Mouse (Mus musculus) hindbrain, embryonic 12.5 days (tissue): ENCODE data around the gene Trmo. TPM values are rescaled to one million over a fixed set of nuclear protein-coding genes. Genes with fewer than 3 reads are reported as not detected.

Experiments
- ATAC-seq: fragments of 200-750 bp; cut with Nextera tagmentation; 2 replicates; pipeline ENCODE4 v1.8.0; 2017; ENCODE audit warnings: moderate TSS enrichment; ENCODE audit not compliant: low FRiP score
- H3K27ac ChIP-seq: fragments of 300-500 bp; sonication (generic); 2 replicates; pipeline ENCODE4 v1.5.1; 2016; ENCODE audit warnings: mild to moderate bottlenecking
- H3K27me3 ChIP-seq: fragments of 300-500 bp; sonication (generic); 2 replicates; pipeline ENCODE4 v1.6.1; 2016; ENCODE audit warnings: mild to moderate bottlenecking
- H3K36me3 ChIP-seq: fragments of 300-500 bp; sonication (generic); 2 replicates; pipeline ENCODE4 v1.6.1; 2016; ENCODE audit warnings: mild to moderate bottlenecking
- H3K4me1 ChIP-seq: fragments of 300-500 bp; sonication (generic); 2 replicates; pipeline ENCODE4 v1.6.1; 2016
- H3K4me2 ChIP-seq: fragments of 300-500 bp; sonication (generic); replicated peaks from 2 replicates; pipeline ENCODE4 v1.6.1; 2016; ENCODE audit warnings: mild to moderate bottlenecking
- H3K4me3 ChIP-seq: fragments of 300-500 bp; sonication (generic); 2 replicates; pipeline ENCODE4 v1.5.1; 2016; ENCODE audit warnings: mild to moderate bottlenecking
- H3K9ac ChIP-seq: fragments of 300-500 bp; sonication (generic); 2 replicates; pipeline ENCODE4 v1.6.1; 2016; ENCODE audit warnings: mild to moderate bottlenecking, moderate library complexity
- H3K9me3 ChIP-seq: fragments of 300-500 bp; sonication (generic); replicated peaks from 2 replicates; pipeline ENCODE4 v1.6.1; 2016; ENCODE audit warnings: mild to moderate bottlenecking
- WGBS: fragments of 180-500 bp; shearing (Covaris S2); methylation state at CpG from one replicate; pipeline ENCODE4 v1.1.7; 2016; 5-methylcytosine and 5-hydroxymethylcytosine counted together
- polyA plus RNA-seq: library from polyadenylated mRNA; unstranded; fragments of >200 nt; fragmentation: Nextera tagmentation; extraction: Ambion mirVana; gene quantifications from 2 replicates; pipeline ENCODE4 v1.2.1, GENCODE M21; 2016

Trmo gene
- polyA plus RNA-seq, 1 experiment from 2014 or later: 8.1 TPM

DNA sequence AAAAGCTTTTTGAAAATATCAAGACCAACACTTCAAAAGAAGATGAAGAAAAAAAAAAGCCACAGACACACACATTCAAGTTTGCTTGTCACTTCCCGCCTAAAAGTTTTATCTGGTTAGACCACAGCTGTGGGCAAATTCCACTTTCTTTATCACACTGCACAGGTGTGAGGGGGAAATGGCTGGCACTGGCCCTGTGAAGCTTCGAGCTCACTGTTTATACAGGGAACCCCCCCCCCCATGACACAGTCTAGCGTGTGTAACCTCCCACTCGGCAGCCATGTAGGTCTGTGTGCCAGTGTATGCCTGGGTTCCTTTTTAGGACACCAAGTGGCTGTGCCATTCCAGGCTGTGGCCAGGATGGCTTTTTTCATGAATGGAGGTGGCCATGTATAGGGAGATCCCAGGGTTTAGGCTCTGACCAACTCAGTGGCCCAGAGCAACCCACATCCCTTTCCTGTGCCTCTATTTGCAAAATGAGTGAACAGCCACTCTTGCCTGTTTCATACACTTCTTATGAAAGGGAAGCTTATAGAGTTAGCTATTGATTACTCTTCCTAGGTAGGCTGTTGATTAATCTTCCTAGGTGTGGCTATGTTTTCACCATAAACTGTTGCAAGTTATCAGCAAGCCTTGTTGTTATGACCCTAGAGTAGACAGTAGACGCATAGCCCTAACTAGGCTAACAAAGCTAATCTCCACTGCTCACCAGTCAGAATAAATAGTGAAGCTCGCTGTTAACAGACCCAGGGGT, 15.0 kb upstream of the Trmo start:
- WGBS: 78% methylated on average over 6 of the region's 6 CpGs
- no peak for ATAC-seq
- H3K27me3 ChIP-seq: no peaks in the 10 kb centered on the region
- no peak overlapping the region for H3K9ac ChIP-seq
- H3K36me3 ChIP-seq: no peaks in the 10 kb centered on the region
- H3K4me3 ChIP-seq: no peak overlapping the region
- 0 out of 2 replicates have a peak, but pooled peaks cover 5% of the 10 kb centered on the region for H3K9me3 ChIP-seq
- H3K4me2 ChIP-seq: no peak overlapping the region
- no peaks in the 10 kb centered on the region for H3K4me1 ChIP-seq
- no peak overlapping the region for H3K27ac ChIP-seq

DNA sequence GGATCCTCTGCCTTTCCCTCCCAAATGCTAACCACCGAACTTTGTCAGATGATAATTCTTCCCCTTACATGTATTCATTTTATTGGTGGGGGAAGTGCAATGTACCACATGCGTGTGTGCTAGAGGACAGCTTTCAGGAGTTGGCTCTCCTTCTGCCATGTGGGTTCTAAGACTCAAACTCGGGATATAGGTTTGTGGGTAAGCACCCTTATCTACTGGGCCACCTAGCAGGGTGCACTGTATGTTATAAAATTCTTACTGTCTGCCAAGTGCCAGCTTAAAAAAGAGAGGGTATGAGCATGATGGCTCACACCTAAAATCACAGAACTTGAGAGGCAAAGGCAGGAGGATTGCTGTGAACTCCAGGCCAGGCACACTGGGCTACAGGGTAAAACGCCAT, 9.6 kb upstream of the Trmo start:
- ATAC-seq: no peak

GRCm38 (mm10) chr4:46395736-46396135, 6.5 kb upstream of the Trmo start:
- Histone ChIP-seq H3K27me3 (no peaks in the 10 kb centered on the region), H3K9me3 (0 out of 2 replicates have a peak, but pooled peaks cover 5% of the 10 kb centered on the region), H3K4me2 (no peak overlapping the region), H3K4me3 (no peak overlapping the region), H3K27ac (no peak overlapping the region), H3K36me3 (no peaks in the 10 kb centered on the region), H3K4me1 (no peaks in the 10 kb centered on the region), H3K9ac (no peak overlapping the region)
- WGBS: 37% methylated on average over 5 of the region's 5 CpGs
- no peak for ATAC-seq

More for the DNA sequence above, 9.6 kb upstream of the Trmo start:
- Histone ChIP-seq H3K27me3 (no peaks in the 10 kb centered on the region), H3K4me2 (no peak overlapping the region), H3K36me3 (no peaks in the 10 kb centered on the region), H3K27ac (no peak overlapping the region), H3K9ac (no peak overlapping the region), H3K4me1 (no peaks in the 10 kb centered on the region), H3K9me3 (0 out of 2 replicates have a peak, but pooled peaks cover 5% of the 10 kb centered on the region), H3K4me3 (no peak overlapping the region)
- 83% methylated on average over 4 of the region's 4 CpGs for WGBS

DNA sequence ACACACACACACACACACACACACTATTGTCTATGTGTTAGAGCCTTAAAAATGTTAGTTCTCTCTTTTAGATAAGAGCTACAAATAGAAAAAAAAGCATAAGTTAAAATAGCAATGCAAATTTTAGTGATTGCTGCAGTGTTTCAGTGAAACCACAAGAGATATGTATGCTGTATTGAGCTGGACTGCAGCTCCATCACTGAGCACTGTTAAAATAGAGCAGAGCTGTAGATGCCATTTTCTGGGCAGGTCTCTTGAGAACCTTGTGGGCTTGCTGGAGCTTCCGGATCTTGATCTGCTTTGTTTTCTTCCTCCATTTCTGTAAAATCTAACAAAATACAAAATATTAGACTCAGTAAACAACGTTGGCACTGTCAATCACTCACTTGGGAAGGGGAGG, 5.2 kb upstream of the Trmo start:
- H3K4me2 ChIP-seq: no peak overlapping the region
- no peaks in the 10 kb centered on the region for H3K9me3 ChIP-seq
- peaks cover 4% of the 10 kb centered on the region; the same call in 1 of the 2 replicates for H3K4me1 ChIP-seq
- no peak overlapping the region for H3K9ac ChIP-seq
- H3K27me3 ChIP-seq: no peaks in the 10 kb centered on the region
- 81% methylated on average over 2 of the region's 2 CpGs for WGBS
- no peaks in the 10 kb centered on the region for H3K36me3 ChIP-seq
- ATAC-seq: no peak
- H3K27ac ChIP-seq: no peak overlapping the region
- no peak overlapping the region for H3K4me3 ChIP-seq

DNA sequence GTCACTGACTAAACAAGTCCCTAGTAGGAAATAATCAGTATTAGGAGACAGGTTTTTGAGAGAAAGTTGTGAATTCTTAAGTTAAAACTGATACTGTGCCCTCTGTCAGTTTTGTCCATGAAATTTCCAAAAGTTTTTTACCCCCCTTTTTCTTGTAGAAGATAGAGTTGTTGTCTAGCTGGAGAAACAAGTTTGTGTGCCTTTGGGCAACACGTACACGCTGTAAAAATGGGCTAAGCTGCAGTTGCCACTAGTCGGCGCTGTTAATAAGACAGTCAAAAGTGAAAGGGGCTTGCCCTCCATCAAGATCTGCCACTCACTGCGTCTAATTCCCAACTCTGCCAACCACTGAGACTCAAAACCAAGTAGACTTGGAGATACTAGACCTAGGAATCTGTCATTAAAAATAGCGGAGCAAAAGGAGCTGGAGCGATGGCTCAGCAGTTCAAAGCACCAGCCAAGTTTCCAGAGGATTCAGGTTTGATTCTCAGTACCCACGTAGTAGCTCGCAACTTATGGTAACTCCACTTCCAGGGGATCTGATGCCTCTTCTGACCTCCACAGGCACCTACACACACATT, 1.2 kb upstream of the Trmo start:
- peak overlapping the region; percentile 57 for H3K4me2 ChIP-seq
- 22% methylated on average over 9 of the region's 9 CpGs for WGBS
- ATAC-seq: no peak
- peaks cover 6% of the 10 kb centered on the region; the same call in 1 of the 2 replicates for H3K36me3 ChIP-seq
- H3K27me3 ChIP-seq: no peaks in the 10 kb centered on the region
- no peak overlapping the region for H3K27ac ChIP-seq
- H3K4me3 ChIP-seq: no peak overlapping the region
- no peaks in the 10 kb centered on the region for H3K9me3 ChIP-seq
- H3K9ac ChIP-seq: no peak overlapping the region
- H3K4me1 ChIP-seq: peaks cover 6% of the 10 kb centered on the region; the same call in 1 of the 2 replicates

- Histone ChIP-seq H3K36me3 (peaks cover 13% of the 10 kb centered on the region; the same call in 1 of the 2 replicates), H3K4me1 (peaks cover 6% of the 10 kb centered on the region; the same call in 1 of the 2 replicates), H3K9ac (peak overlapping the region; percentile 76), H3K27me3 (no peaks in the 10 kb centered on the region), H3K9me3 (no peaks in the 10 kb centered on the region), H3K27ac (peak overlapping the region; percentile 89), H3K4me2 (peak overlapping the region; percentile 57), H3K4me3 (peak overlapping the region; percentile 64)
- no peak for ATAC-seq
- WGBS: 3% methylated on average over 24 of the region's 24 CpGs
These were observed 540 bp upstream of the Trmo start for GRCm38 (mm10) chr4:46389612-46390341.

DNA sequence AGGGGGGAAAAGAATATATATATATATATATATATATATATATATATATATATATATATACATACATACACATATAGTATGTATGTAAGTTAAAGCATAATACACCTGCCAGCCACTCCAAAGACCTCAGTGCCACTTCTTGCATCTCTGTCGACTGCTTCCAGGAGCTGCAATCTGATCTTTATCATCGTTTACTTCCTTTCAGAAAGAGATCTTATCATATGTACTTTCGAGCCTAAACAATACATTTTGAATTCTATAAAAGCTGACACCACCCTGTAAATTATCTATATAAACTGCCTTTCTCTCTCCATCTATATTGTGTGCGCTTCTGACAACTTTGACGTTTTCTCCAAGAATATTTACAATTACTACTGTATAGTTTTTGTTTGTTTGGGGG, 681 bp downstream of the Trmo start:
- peaks cover 6% of the 10 kb centered on the region; the same call in 1 of the 2 replicates for H3K4me1 ChIP-seq
- H3K36me3 ChIP-seq: peaks cover 17% of the 10 kb centered on the region
- H3K27ac ChIP-seq: no peak overlapping the region
- H3K27me3 ChIP-seq: no peaks in the 10 kb centered on the region
- H3K4me3 ChIP-seq: peak overlapping the region; percentile 64
- no peak for ATAC-seq
- WGBS: 45% methylated on average over 5 of the region's 5 CpGs
- no peaks in the 10 kb centered on the region for H3K9me3 ChIP-seq
- peak overlapping the region; percentile 57 for H3K4me2 ChIP-seq
- peak overlapping the region; percentile 76; the same call in 1 of the 2 replicates for H3K9ac ChIP-seq

GRCm38 (mm10) chr4:46374869-46375368, 14.3 kb downstream of the Trmo start:
- Histone ChIP-seq H3K4me2 (peak overlapping the region; percentile 51), H3K4me1 (peaks cover 6% of the 10 kb centered on the region; the same call in 1 of the 2 replicates), H3K9ac (no peak overlapping the region), H3K4me3 (peak overlapping the region; percentile 21), H3K36me3 (peaks cover 36% of the 10 kb centered on the region), H3K9me3 (no peaks in the 10 kb centered on the region), H3K27me3 (peaks cover 15% of the 10 kb centered on the region), H3K27ac (no peak overlapping the region)
- 21% methylated on average over 22 of the region's 22 CpGs for WGBS
- no peak for ATAC-seq

DNA sequence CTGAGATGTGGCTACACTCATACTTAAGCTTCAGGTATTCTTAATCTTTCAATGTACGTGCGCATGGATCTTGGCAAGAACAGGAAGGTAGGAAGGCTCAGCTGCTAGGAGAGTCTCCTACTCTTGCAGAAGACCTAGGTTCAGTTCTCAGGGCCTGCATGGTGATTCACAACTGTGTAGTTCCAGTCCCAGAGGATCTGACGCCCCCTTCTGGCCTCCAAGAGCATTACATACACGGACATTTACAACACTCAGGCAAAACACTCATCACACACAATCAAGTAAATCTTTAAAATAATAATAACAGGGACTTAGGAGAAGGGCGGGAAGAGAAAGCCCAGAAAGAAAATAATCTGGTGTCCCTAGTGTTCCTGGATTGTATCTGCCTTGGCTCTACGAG, 14.8 kb downstream of the Trmo start:
- Histone ChIP-seq H3K4me2 (peak overlapping the region; percentile 51), H3K4me1 (peaks cover 6% of the 10 kb centered on the region; the same call in 1 of the 2 replicates), H3K9ac (no peak overlapping the region), H3K9me3 (no peaks in the 10 kb centered on the region), H3K27ac (no peak overlapping the region), H3K27me3 (peaks cover 20% of the 10 kb centered on the region), H3K4me3 (no peak overlapping the region), H3K36me3 (peaks cover 31% of the 10 kb centered on the region)
- WGBS: 59% methylated on average over 6 of the region's 6 CpGs
- ATAC-seq: no peak

DNA sequence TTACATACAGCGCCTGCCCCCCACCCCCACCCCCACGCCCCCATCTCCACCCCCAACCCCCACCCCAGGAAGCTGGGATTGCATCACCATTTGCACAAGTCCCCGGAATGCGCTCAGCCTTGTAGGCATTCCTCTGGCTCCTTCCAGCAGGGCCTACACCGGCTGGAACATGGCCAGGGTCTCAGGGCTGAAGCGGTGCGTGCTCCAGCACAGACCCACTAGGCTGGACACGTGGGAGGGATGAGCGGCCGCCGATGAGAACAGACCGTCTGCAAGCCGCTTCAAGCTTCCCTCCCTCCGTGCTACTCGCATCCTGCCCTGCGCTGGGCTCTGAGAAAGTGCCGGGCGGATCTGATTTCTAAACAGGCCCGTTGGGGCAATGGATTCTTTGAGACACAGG, 18.2 kb downstream of the Trmo start:
- 3% methylated on average over 19 of the region's 19 CpGs for WGBS
- Histone ChIP-seq H3K4me2 (peak overlapping the region; percentile 44), H3K36me3 (0 out of 2 replicates have a peak, but pooled peaks cover 3% of the 10 kb centered on the region), H3K27me3 (peaks cover 36% of the 10 kb centered on the region), H3K9me3 (no peaks in the 10 kb centered on the region), H3K9ac (peak overlapping the region; percentile 41; the same call in 1 of the 2 replicates), H3K27ac (no peak overlapping the region), H3K4me1 (peaks cover 11% of the 10 kb centered on the region), H3K4me3 (peak overlapping the region; percentile 4; the same call in 1 of the 2 replicates)
- ATAC-seq: peak; percentile 78

DNA sequence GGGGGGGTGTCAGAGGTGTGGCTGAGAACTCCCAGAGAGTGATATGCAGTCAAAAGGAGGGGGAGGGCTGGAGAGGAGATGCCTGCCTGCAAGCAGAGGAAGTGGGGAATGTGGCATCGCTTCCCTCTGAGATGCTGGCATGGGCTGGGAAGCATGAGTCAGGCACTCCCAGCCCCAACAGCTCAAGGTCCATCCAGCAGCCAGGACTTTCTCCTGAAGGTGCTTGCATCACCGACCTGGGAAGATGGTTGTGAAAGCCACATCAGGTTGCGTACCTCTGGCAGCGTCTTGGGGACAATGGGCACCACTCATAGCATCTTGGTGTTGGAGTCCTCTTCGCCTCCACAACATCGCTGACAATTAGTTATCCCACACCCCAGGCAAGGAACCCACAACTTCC, 18.8 kb downstream of the Trmo start:
- Histone ChIP-seq H3K4me3 (no peak overlapping the region), H3K27ac (no peak overlapping the region), H3K9me3 (no peaks in the 10 kb centered on the region), H3K27me3 (peaks cover 40% of the 10 kb centered on the region), H3K9ac (no peak overlapping the region), H3K4me2 (no peak overlapping the region), H3K36me3 (no peaks in the 10 kb centered on the region), H3K4me1 (peaks cover 11% of the 10 kb centered on the region)
- no peak for ATAC-seq
- 54% methylated on average over 6 of the region's 6 CpGs for WGBS

- H3K4me1 ChIP-seq: peaks cover 8% of the 10 kb centered on the region; the same call in 1 of the 2 replicates
- WGBS: 65% methylated on average over 4 of the region's 4 CpGs
- H3K27ac ChIP-seq: no peak overlapping the region
- H3K4me2 ChIP-seq: no peak overlapping the region
- H3K36me3 ChIP-seq: no peaks in the 10 kb centered on the region
- peaks cover 40% of the 10 kb centered on the region for H3K27me3 ChIP-seq
- ATAC-seq: no peak
- no peak overlapping the region for H3K9ac ChIP-seq
- no peaks in the 10 kb centered on the region for H3K9me3 ChIP-seq
- no peak overlapping the region for H3K4me3 ChIP-seq
These were observed 20.2 kb downstream of the Trmo start for GRCm38 (mm10) chr4:46369070-46369469.
